Mouse (Mus musculus): ENCODE measurements around the gene Clptm1.

Clptm1 gene

DNA sequence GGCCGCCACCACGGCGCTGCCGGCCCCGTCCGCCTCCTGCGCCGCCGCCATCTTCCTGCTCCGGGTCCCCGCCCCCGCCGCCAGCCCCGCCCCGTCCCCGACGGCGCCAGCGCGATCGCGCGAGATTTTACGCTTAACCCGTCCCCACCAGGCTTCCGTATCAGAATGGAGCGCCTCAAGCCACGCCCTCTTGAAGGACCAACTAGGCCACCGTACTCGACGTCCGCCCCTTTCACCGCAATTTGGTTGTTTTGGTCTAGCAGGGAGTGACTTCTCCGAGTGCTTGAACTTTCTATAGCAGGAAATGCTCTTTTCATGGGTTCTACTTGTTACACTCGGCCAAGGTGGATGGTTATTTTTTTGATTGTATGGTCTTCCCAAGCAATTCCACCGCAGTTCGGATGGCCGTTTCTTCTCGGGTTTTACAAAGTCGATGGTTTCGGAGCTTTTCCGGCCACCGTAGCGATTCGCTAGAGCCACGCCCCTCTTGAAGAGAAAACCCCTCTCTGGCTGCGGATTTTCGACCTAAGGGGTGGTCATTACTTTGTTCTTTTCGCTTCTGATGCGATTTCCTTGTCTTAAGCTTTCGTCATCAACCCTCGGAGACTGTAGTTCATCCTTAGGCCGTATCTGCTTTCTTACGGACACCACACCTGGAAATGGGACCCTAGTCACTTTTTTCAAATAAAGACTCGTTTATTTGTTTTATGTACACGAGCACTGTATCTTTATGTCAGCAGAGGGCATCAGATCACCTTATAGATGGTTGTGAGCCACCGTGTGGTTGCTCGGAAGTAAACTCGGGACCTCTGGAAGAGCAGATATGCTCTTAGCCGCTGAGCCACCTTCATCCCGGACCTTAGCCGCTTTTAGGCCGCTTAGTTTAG is at the start of gene Clptm1:
Gene Clptm1, minus strand, starts transcription at position 79 of the 887 bp plus-strand sequence.
- DNase-seq: peak; percentile 96

DNA sequence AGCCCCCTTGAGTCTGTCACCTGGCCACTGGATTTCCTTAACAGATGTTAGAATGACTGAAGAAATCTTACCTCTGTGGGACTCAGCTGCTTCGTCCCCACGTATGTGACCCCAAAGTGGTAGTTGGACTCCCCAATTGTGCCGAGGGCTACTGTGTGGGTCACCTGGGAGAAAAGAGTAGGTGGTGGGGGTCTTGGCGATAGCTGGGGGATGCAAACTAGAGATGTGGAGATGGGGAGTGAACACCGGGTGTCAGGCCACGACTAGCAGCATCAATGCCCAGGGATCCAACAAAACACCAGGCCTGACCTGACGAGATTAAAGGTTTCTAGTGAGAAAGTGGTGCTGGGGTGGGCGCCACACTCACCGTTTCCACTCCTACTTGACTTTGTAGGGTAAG is 48.8 kb upstream of the Clptm1 start:
- DNase-seq: no peak

DNA sequence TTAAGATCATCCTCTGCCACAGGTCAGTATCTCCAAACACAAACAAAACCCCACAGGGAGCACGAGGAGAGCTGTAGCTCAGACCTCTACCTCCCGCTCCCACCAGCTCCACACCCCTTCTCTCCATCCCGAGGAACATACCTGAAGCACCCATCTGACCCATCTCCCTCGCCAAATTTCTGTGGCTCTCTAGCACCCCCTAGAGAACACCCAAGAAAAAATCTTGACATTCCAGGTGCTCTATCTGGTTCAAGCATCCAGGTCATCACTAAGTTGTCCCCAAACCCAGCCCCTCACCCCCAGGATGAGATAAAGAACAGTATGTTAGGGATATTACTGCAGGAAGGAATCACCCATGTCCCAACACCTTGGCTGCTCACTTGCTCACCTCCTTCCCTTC is 48.4 kb upstream of the Clptm1 start:
- DNase-seq: no peak

GRCm38 (mm10) chr7:19712414-19712813 is 47.6 kb upstream of the Clptm1 start:
- DNase-seq: no peak

- no peak for DNase-seq
These were observed 45.8 kb upstream of the Clptm1 start for GRCm38 (mm10) chr7:19710650-19711049.

GRCm38 (mm10) chr7:19705271-19705670 is 40.4 kb upstream of the Clptm1 start:
- DNase-seq: no peak

- no peak for DNase-seq
These were observed 39.6 kb upstream of the Clptm1 start for GRCm38 (mm10) chr7:19704475-19704874.

GRCm38 (mm10) chr7:19702859-19703555 is 38.2 kb upstream of the Clptm1 start:
- no peak for DNase-seq

DNA sequence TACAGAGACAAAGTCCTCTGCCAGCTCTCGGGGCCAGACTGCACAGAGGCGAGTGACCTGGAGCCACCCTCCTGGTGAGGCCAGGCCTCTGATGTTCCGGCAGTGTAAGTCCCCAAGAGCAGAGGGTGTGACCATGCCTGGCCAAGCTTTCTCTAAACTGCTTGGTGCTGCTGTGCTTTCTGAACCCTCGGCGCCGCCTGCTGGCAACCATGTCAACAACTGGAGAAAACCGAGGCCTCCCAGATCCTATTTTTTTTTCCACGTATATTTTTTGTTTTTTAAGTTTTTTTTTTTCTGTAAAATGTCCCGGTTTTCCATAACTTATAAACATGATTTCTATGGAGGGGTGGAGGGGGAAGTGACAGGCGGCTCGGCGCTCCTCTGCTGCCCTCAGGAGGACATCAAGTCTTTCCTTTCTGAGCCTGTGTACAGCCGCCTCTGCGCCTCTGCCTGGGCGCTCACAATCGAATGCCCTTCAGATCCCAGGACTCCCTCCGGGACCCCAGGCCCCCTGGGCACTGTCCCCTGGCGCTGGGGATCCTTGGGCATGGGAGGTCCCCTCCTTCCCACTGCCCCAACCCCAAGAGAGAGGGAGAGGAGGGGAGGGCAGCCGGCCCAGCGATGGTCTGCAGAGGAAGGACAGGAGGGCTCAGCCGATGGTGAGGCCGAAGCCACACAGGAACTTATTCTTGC is 36.4 kb upstream of the Clptm1 start:
- DNase-seq: peak; percentile 85

DNA sequence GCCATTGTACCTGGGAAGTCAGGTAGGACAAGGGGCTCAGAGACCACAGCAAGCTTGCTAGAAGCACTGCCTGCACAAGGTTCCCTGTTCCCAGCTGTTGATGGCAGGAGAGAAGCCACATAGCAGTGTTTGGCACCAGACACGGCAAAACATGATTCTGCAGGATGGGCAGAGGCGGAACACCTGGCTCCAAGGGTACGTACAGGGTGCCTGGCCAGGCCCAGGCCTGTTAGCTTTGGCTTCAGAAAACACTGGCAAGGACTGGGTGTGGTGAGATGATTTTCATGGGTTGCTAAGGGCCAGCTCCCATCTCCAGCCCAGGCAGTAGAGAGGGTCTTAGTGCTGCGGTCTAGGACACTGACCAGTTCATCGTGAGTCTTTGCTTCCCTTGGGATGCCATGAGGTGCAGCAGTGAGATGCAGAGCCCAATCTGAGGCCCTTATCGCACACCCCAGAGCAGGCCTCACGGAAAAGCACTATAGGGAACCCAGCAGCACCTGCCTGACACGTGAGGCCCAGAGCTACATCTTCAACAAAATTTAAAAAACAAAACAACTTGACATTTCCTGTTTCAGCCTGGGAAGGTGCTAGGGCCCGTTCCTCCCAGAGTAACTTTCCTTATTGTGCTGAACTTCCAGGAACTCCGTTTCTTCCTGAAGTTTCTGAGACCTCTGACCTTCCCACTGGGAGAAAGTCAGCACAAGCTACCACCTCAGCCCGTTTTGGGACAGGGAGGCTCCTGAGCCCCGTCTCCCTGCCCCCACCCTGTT is 35.7 kb upstream of the Clptm1 start:
- DNase-seq: no peak

DNA sequence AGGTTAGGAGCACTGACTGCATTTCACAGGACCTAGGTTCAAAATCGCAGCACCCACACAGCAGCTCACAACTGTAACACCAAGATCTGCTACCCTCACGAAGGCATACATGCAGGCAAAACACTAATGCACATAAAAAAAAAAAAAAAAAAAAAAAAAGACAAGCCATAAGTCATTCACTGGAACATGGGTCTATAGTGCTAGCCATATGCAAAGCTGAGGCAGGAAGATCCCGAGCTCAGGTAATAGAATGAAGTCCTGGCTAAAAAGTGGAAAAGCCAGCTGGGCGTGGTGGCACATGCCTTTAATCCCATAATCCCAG is 35.0 kb upstream of the Clptm1 start:
- no peak for DNase-seq

GRCm38 (mm10) chr7:19698907-19699826 is 34.3 kb upstream of the Clptm1 start, which contains the start of gene Apoe:
Apoe (minus strand) TSS chr7:19699188.
- peak; percentile 68 for DNase-seq

DNA sequence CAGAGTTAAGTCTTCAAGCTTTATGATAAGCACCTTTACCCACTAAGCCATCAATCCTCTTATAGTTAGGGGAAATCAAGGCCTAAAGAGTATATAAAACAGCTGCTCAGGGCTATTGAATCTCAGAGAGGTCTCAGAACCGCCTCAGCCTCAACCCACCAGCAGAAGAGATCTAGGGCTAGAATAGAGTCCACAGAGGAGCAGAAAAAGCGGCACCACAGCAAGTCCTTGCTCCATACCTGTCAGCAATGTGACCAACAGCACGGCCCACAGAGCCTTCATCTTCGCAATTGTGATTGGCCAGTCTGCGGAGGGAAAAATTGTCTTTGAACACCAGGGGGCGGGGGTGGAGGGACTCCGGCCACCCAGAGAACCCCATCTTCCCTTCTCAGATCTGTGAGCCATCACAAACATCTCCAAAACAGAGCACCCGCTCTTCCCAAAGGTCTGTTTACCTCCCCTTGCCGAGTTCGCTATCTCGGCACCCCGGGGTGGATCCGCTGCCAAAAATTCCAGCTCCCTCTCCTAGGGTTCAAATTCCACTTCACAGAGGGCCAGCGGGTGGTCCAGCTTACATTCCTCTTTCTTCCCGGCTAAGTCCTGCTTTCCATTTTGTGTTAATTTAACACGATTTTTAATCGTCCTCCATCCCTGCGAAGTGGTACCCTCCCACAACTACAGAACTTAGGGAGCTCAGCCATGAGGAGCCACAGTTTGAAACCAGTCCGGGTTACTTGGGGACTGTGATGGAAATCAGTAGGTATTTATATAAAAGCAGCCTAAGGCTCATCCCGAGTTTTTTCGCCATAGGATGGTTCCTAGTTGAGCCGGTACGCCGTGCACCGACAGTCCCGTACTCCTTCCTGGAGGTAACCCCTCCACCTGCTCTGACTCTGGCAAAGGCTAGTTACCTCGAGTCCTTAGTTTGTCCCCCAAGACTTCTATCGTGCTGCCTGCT is 33.4 kb upstream of the Clptm1 start:
- no peak for DNase-seq

DNA sequence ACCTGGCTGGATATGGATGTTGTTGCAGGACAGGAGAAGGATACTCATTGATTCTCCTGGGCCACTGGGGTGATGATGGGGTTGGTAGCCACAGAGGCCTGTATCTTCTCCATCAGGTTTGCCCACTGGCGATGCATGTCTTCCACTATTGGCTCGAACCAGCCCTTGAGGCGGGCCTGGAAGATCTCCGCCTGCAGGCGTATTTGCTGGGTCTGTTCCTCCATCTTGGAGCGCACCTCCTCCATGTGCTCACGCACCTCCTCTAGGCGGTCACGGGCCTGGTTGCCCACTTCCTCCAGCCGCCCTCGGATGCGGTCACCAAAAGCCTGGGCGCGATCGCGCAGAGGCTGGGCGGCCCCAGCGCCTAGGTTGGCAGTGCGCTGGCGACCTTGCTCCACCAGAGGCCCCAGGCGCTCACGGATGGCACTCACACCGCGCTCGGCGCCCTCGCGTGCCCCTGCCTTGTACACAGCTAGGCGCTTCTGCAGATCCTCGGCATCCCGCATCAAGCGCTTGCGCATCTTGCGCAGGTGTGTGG is 31.6 kb upstream of the Clptm1 start:
- no peak for DNase-seq

- DNase-seq: no peak
These were observed 31.0 kb upstream of the Clptm1 start for GRCm38 (mm10) chr7:19695881-19696280.

DNA sequence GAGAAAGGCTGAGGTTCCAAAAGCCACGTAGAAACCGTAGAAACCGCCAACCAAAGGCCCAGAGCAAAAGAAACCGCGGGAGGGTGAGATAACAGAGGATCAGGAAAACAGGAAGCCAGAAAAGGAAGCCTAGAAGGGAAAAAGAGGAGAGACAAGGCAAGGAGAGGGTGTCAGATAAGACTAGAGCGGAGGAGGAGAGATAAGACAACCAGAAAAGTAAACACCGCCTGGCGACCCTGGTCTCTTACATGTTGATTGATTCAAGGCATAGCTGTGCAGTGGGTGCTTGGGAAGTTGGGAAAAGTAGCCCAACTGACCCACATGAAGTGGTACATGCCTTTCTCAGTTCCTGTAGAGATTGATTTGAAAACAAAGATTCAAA is 30.4 kb upstream of the Clptm1 start:
- no peak for DNase-seq

DNA sequence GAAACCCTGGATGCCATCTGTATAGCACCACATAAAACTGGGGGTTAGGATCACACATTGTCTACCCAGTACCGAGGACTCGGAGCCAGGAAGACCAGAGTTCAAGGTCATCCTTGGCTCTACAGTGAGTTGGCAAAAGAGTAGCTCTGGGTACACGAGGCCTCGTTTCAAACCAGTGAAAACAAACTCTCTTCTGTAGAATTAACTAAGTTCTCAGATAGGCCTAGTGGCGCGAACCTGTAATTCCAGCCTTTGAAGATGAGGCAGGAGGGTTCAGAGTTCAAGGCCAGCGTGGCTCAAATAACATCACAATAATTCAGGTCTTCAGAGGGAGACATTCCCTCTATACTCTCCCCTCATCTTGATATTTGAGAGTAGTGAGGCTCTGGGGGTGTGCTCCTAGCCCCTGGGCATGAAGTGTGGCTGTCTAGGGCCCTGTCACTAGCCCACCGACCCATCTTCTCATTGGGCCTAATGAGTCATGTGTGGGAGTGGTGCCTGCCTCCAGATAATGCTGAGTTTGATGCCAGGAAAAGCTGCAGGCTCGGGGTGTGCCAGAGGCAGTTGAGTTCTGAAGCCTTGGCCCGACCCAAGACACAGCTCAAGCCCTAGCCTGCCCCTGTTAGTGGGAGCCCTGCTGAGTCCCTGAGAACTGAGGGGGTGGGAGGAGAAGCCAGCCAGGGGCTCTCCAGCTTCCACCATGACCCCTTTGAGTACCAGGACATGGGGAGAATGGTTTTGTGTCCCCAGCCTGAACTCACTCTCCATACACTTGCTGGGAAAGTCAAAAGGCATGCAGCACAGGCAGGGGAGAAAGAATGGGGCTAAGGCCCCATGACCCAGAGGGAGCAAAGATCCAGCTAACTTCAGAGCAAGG is 29.7 kb upstream of the Clptm1 start:
- no peak for DNase-seq

DNA sequence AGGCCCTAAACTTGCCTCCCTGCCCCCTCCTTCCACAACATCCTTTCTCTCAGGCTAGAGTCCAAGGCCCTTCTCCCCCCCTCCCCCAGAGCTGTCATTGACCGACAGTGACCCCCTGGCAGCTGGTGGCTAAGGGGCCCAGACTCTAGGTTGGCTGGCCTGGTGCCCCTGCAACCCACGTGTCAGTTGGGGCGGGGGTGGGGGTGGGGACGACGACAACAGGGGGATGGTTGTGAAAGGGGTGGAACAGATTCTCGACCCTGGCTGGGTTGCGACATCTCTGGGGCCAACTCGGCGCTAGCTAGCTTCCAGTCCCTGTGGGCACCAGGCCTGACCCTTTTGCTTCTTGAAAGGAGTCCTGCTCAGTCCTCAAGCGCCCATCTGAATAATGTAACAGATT is 28.6 kb upstream of the Clptm1 start:
- DNase-seq: no peak

Measured in kidney, adult 11 months (tissue).